Mouse (Mus musculus) hindbrain, embryonic 16.5 days (tissue): Measurements from ENCODE around the gene Gm28553. TPM values are rescaled to one million over a fixed set of nuclear protein-coding genes. Genes with fewer than 3 reads are reported as not detected.
"Not testable (repeated sequence)": the region's sequence is repeated elsewhere in the genome, so short reads cannot be mapped to it uniquely, and the experiment has no call there.

ENCODE experiments used
- ATAC-seq: fragments of 200-750 bp; cut with Nextera tagmentation; 2 replicates; pipeline ENCODE4 v1.8.0; 2017; ENCODE audit warnings: moderate TSS enrichment, moderate library complexity
- H3K27ac ChIP-seq: fragments of 300-500 bp; sonication (generic); 2 replicates; pipeline ENCODE4 v1.5.1; 2014; ENCODE audit warnings: low read depth, mild to moderate bottlenecking, control low read depth, low read length, moderate library complexity
- H3K27me3 ChIP-seq: fragments of 300-500 bp; sonication (generic); replicated peaks from 2 replicates; pipeline ENCODE4 v1.6.1; 2014; ENCODE audit warnings: low read length; ENCODE audit not compliant: control insufficient read depth, insufficient read depth
- H3K36me3 ChIP-seq: fragments of 300-500 bp; sonication (generic); 2 replicates; pipeline ENCODE4 v1.6.1; 2014; ENCODE audit warnings: mild to moderate bottlenecking, low read length, moderate library complexity, mixed read lengths; ENCODE audit not compliant: control insufficient read depth, insufficient read depth
- H3K4me1 ChIP-seq: fragments of 300-500 bp; sonication (generic); 2 replicates; pipeline ENCODE4 v1.6.1; 2014; ENCODE audit warnings: low read depth, low read length; ENCODE audit not compliant: control insufficient read depth, insufficient read depth
- H3K4me2 ChIP-seq: fragments of 300-500 bp; sonication (generic); 2 replicates; pipeline ENCODE4 v1.6.1; 2014; ENCODE audit warnings: mild to moderate bottlenecking, low read length, control low read depth, moderate library complexity
- H3K4me3 ChIP-seq: fragments of 300-500 bp; sonication (generic); 2 replicates; pipeline ENCODE4 v1.5.1; 2014; ENCODE audit warnings: mild to moderate bottlenecking, low read length, control low read depth, moderate library complexity
- H3K9ac ChIP-seq: fragments of 300-500 bp; sonication (generic); 2 replicates; pipeline ENCODE4 v1.6.1; 2014; ENCODE audit warnings: low read depth, mild to moderate bottlenecking, control low read depth, low read length, moderate library complexity
- H3K9me3 ChIP-seq: fragments of 300-500 bp; sonication (generic); 2 replicates; pipeline ENCODE4 v1.6.1; 2014; ENCODE audit warnings: mild to moderate bottlenecking, low read length, moderate library complexity; ENCODE audit not compliant: control insufficient read depth
- whole genome bisulfite sequencing: fragments of 180-500 bp; shearing (Covaris S2); extraction: QIAGEN DNeasy Blood & Tissue Kit; methylation state at CpG from one replicate; pipeline ENCODE4 v1.1.7; 2014; 5-methylcytosine and 5-hydroxymethylcytosine counted together
- polyA plus RNA-seq: library from polyadenylated mRNA; unstranded; fragments of >200 nt; fragmentation: Nextera tagmentation; extraction: Ambion mirVana; gene quantifications from 2 replicates; pipeline ENCODE4 v1.2.1, GENCODE M21; 2015

The Gm28553 gene
- polyA plus RNA-seq: not detected in 2 replicates

DNA sequence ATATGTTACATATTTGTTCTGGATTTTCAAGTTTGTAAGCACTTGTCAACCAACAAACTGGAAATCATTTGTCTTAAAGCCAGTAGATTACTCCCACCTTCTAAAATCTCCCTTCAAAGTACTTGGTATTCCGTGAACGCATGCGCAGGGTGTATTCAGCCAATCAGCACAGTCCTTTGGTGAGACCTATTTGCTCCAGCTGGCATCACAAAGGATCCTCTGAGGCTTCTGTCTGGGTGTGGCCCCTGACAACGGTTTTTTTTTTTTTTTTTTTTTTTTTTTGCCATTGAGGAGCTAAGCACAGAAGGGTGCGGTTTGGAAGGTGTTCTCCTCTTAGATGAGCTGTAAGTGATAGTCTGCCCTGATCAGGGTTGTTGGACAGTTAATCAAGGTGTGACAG lies at the start of gene Gm28553:
Gene Gm28553, plus strand, starts transcription at position 301 of the 400 bp plus-strand sequence.
- H3K4me3 ChIP-seq, H3K27ac ChIP-seq, H3K9ac ChIP-seq, ATAC-seq, H3K4me1 ChIP-seq, H3K36me3 ChIP-seq, H3K4me2 ChIP-seq, H3K27me3 ChIP-seq, H3K9me3 ChIP-seq: not testable (repeated sequence)
- WGBS: no CpG with 5 or more reads among the region's 5 CpGs
